Mouse (Mus musculus): ENCODE data around the gene Wif1. TPM values are rescaled to one million over a fixed set of nuclear protein-coding genes. Genes with fewer than 3 reads are reported as not detected.

Wif1 gene
- total RNA-seq, 2 experiments from 2014 or later = not detected

- no peak for ATAC-seq (replicated peaks; ENCODE audit: poor library complexity, severe bottlenecking)
Measured at GRCm38 (mm10) chr10:121067416-121067951, 33.7 kb downstream of the Wif1 start.

- ATAC-seq (replicated peaks; ENCODE audit: poor library complexity, severe bottlenecking) = no peak
Measured at GRCm38 (mm10) chr10:121068003-121068402, 34.2 kb downstream of the Wif1 start.

GRCm38 (mm10) chr10:121070742-121071141 is 37.0 kb downstream of the Wif1 start:
- ATAC-seq (replicated peaks; ENCODE audit: poor library complexity, severe bottlenecking) = 0 out of 2 replicates have a peak, but pooled peaks have one; percentile 40

GRCm38 (mm10) chr10:121080500-121080899 is 46.7 kb downstream of the Wif1 start:
- ATAC-seq (replicated peaks; ENCODE audit: poor library complexity, severe bottlenecking) = no peak

- ATAC-seq (replicated peaks; ENCODE audit: poor library complexity, severe bottlenecking) = no peak
Measured at GRCm38 (mm10) chr10:121082881-121083280, 49.1 kb downstream of the Wif1 start.

GRCm38 (mm10) chr10:121083512-121083911 is 49.8 kb downstream of the Wif1 start:
- no peak for ATAC-seq (replicated peaks; ENCODE audit: poor library complexity, severe bottlenecking)

GRCm38 (mm10) chr10:121088679-121089078 is 54.9 kb downstream of the Wif1 start:
- no peak for ATAC-seq (replicated peaks; ENCODE audit: poor library complexity, severe bottlenecking)

GRCm38 (mm10) chr10:121089312-121089711 is 55.6 kb downstream of the Wif1 start:
- peak; percentile 96 for ATAC-seq (replicated peaks; ENCODE audit: poor library complexity, severe bottlenecking)

- peak; percentile 35 for ATAC-seq (replicated peaks; ENCODE audit: poor library complexity, severe bottlenecking)
Measured at GRCm38 (mm10) chr10:121090006-121090405, 56.2 kb downstream of the Wif1 start.

- no peak for ATAC-seq (replicated peaks; ENCODE audit: poor library complexity, severe bottlenecking)
Measured at GRCm38 (mm10) chr10:121095948-121096347, 62.2 kb downstream of the Wif1 start.

- no peak for ATAC-seq (replicated peaks; ENCODE audit: poor library complexity, severe bottlenecking)
Measured at GRCm38 (mm10) chr10:121098263-121098662, 64.5 kb downstream of the Wif1 start.

- ATAC-seq (replicated peaks; ENCODE audit: poor library complexity, severe bottlenecking) = no peak
Measured at GRCm38 (mm10) chr10:121099658-121100057, 65.9 kb downstream of the Wif1 start.

- peak; percentile 88 for ATAC-seq (replicated peaks; ENCODE audit: poor library complexity, severe bottlenecking)
Measured at GRCm38 (mm10) chr10:121116115-121116514, 82.4 kb downstream of the Wif1 start.

- peak; percentile 44; the same call in 1 of the 2 replicates for ATAC-seq (replicated peaks; ENCODE audit: poor library complexity, severe bottlenecking)
Measured at GRCm38 (mm10) chr10:121116636-121117035, 82.9 kb downstream of the Wif1 start.

GRCm38 (mm10) chr10:121120751-121121150 is 87.0 kb downstream of the Wif1 start:
- ATAC-seq (replicated peaks; ENCODE audit: poor library complexity, severe bottlenecking) = no peak

- ATAC-seq (replicated peaks; ENCODE audit: poor library complexity, severe bottlenecking) = peak; percentile 53
Measured at GRCm38 (mm10) chr10:121124481-121124880, 90.7 kb downstream of the Wif1 start.

- ATAC-seq (replicated peaks; ENCODE audit: poor library complexity, severe bottlenecking) = no peak
Measured at GRCm38 (mm10) chr10:121129000-121129925, 95.5 kb downstream of the Wif1 start.

Other genes starting within 250 kb of the Wif1 start
- 0.60 and 0.84 TPM in 2 replicates for gene Msrb3, start 134.9 kb upstream of the Wif1 start, total RNA-seq (2014; fragmentation: Nextera tagmentation)
- 0.36 and 0.52 TPM in 2 replicates for gene Msrb3, start 134.9 kb upstream of the Wif1 start, total RNA-seq (2017)
- gene Lemd3, start 54.6 kb upstream of the Wif1 start, total RNA-seq (2014; fragmentation: Nextera tagmentation) = 9.6 and 12.2 TPM in 2 replicates
- 16.4 and 17.5 TPM in 2 replicates for gene Lemd3, start 54.6 kb upstream of the Wif1 start, total RNA-seq (2017)